Mouse (Mus musculus): Measurements from ENCODE around the gene Tmem106b. TPM values are rescaled to one million over a fixed set of nuclear protein-coding genes. Genes with fewer than 3 reads are reported as not detected.

Tmem106b gene
- 16.1 and 20.0 TPM in 2 replicates for polyA plus RNA-seq (2014; fragmentation: Nextera tagmentation; extraction: Ambion mirVana)

- Histone ChIP-seq H3K27me3 (replicated peaks; ENCODE audit: control insufficient read depth, insufficient read depth, low read length) (no peaks in the 10 kb centered on the region), H3K4me2 (peak within 1 kb of the TSS; percentile 81), H3K27ac (ENCODE audit: low read depth, low read length) (peak within 1 kb of the TSS; percentile 34; the same call in 1 of the 2 replicates), H3K9me3 (ENCODE audit: control insufficient read depth, low read length) (no peaks in the 10 kb centered on the region), H3K4me3 (ENCODE audit: low read depth, low read length) (peak within 1 kb of the TSS; percentile 95), H3K36me3 (ENCODE audit: control insufficient read depth, insufficient read depth, low read length) (no peaks in the 10 kb centered on the region), H3K4me1 (replicated peaks; ENCODE audit: control insufficient read depth, insufficient read depth, low read length) (peaks cover 5% of the 10 kb centered on the region), H3K9ac (ENCODE audit: low read depth, low read length) (peak within 1 kb of the TSS; percentile 86)
- ATAC-seq (replicated peaks; ENCODE audit: low FRiP score) (peak; percentile 99), DNase-seq (ENCODE audit: low spot score) (peak; percentile 90)
- 2% methylated on average over 61 of the region's 61 CpGs for WGBS
Measured at GRCm38 (mm10) chr6:13069302-13070146, at the start of gene Tmem106b. TSS of gene Tmem106b (plus strand) at chr6:13069759.

- H3K27ac ChIP-seq (ENCODE audit: low read depth, low read length): no peak overlapping the region
- no peaks in the 10 kb centered on the region for H3K4me1 ChIP-seq (replicated peaks; ENCODE audit: control insufficient read depth, insufficient read depth, low read length)
- H3K36me3 ChIP-seq (ENCODE audit: control insufficient read depth, insufficient read depth, low read length): no peaks in the 10 kb centered on the region
- no peak overlapping the region for H3K4me2 ChIP-seq
- no peak overlapping the region for H3K9ac ChIP-seq (ENCODE audit: low read depth, low read length)
- 45% methylated on average over 5 of the region's 5 CpGs for WGBS
- ATAC-seq (replicated peaks; ENCODE audit: low FRiP score) (no peak), DNase-seq (ENCODE audit: low spot score) (no peak)
- H3K9me3 ChIP-seq (ENCODE audit: control insufficient read depth, low read length): no peaks in the 10 kb centered on the region
- H3K27me3 ChIP-seq (replicated peaks; ENCODE audit: control insufficient read depth, insufficient read depth, low read length): no peaks in the 10 kb centered on the region
- H3K4me3 ChIP-seq (ENCODE audit: low read depth, low read length): no peak overlapping the region
Measured at GRCm38 (mm10) chr6:13021245-13022100, 48.1 kb upstream of the Tmem106b start.

GRCm38 (mm10) chr6:13030558-13030957 lies 39.0 kb upstream of the Tmem106b start:
- Histone ChIP-seq H3K36me3 (ENCODE audit: control insufficient read depth, insufficient read depth, low read length) (no peaks in the 10 kb centered on the region), H3K4me2 (no peak overlapping the region), H3K9ac (ENCODE audit: low read depth, low read length) (no peak overlapping the region), H3K4me1 (replicated peaks; ENCODE audit: control insufficient read depth, insufficient read depth, low read length) (no peaks in the 10 kb centered on the region), H3K4me3 (ENCODE audit: low read depth, low read length) (no peak overlapping the region), H3K9me3 (ENCODE audit: control insufficient read depth, low read length) (no peaks in the 10 kb centered on the region), H3K27ac (ENCODE audit: low read depth, low read length) (no peak overlapping the region), H3K27me3 (replicated peaks; ENCODE audit: control insufficient read depth, insufficient read depth, low read length) (no peaks in the 10 kb centered on the region)
- ATAC-seq (replicated peaks; ENCODE audit: low FRiP score) (no peak), DNase-seq (ENCODE audit: low spot score) (no peak)

- H3K36me3 ChIP-seq (ENCODE audit: control insufficient read depth, insufficient read depth, low read length): no peaks in the 10 kb centered on the region
- H3K4me2 ChIP-seq: no peak overlapping the region
- no peak overlapping the region for H3K9ac ChIP-seq (ENCODE audit: low read depth, low read length)
- ATAC-seq (replicated peaks; ENCODE audit: low FRiP score) (no peak), DNase-seq (ENCODE audit: low spot score) (no peak)
- H3K4me3 ChIP-seq (ENCODE audit: low read depth, low read length): no peak overlapping the region
- no peaks in the 10 kb centered on the region for H3K4me1 ChIP-seq (replicated peaks; ENCODE audit: control insufficient read depth, insufficient read depth, low read length)
- H3K27me3 ChIP-seq (replicated peaks; ENCODE audit: control insufficient read depth, insufficient read depth, low read length): no peaks in the 10 kb centered on the region
- H3K9me3 ChIP-seq (ENCODE audit: control insufficient read depth, low read length): no peaks in the 10 kb centered on the region
- no peak overlapping the region for H3K27ac ChIP-seq (ENCODE audit: low read depth, low read length)
- 66% methylated on average over 1 of the region's 1 CpGs for WGBS
Measured at GRCm38 (mm10) chr6:13030961-13031360, 38.6 kb upstream of the Tmem106b start.

- Histone ChIP-seq H3K4me3 (ENCODE audit: low read depth, low read length) (no peak overlapping the region), H3K4me1 (replicated peaks; ENCODE audit: control insufficient read depth, insufficient read depth, low read length) (no peaks in the 10 kb centered on the region), H3K4me2 (no peak overlapping the region), H3K9me3 (ENCODE audit: control insufficient read depth, low read length) (no peaks in the 10 kb centered on the region), H3K27ac (ENCODE audit: low read depth, low read length) (no peak overlapping the region), H3K27me3 (replicated peaks; ENCODE audit: control insufficient read depth, insufficient read depth, low read length) (no peaks in the 10 kb centered on the region), H3K36me3 (ENCODE audit: control insufficient read depth, insufficient read depth, low read length) (no peaks in the 10 kb centered on the region), H3K9ac (ENCODE audit: low read depth, low read length) (no peak overlapping the region)
- 75% methylated on average over 4 of the region's 4 CpGs for WGBS
- DNase-seq (ENCODE audit: low spot score): no peak
- ATAC-seq (replicated peaks; ENCODE audit: low FRiP score): no peak
Measured at GRCm38 (mm10) chr6:13052408-13053200, 17.0 kb upstream of the Tmem106b start.

GRCm38 (mm10) chr6:13061276-13062039 lies 8.1 kb upstream of the Tmem106b start:
- Histone ChIP-seq H3K4me1 (replicated peaks; ENCODE audit: control insufficient read depth, insufficient read depth, low read length) (no peaks in the 10 kb centered on the region), H3K27me3 (replicated peaks; ENCODE audit: control insufficient read depth, insufficient read depth, low read length) (no peaks in the 10 kb centered on the region), H3K36me3 (ENCODE audit: control insufficient read depth, insufficient read depth, low read length) (no peaks in the 10 kb centered on the region), H3K4me2 (no peak overlapping the region), H3K9ac (ENCODE audit: low read depth, low read length) (no peak overlapping the region), H3K9me3 (ENCODE audit: control insufficient read depth, low read length) (no peaks in the 10 kb centered on the region), H3K4me3 (ENCODE audit: low read depth, low read length) (no peak overlapping the region), H3K27ac (ENCODE audit: low read depth, low read length) (no peak overlapping the region)
- ATAC-seq (replicated peaks; ENCODE audit: low FRiP score) (no peak), DNase-seq (ENCODE audit: low spot score) (no peak)

- no peak overlapping the region for H3K4me2 ChIP-seq
- H3K4me3 ChIP-seq (ENCODE audit: low read depth, low read length): no peak overlapping the region
- ATAC-seq (replicated peaks; ENCODE audit: low FRiP score) (no peak), DNase-seq (ENCODE audit: low spot score) (no peak)
- WGBS: 70% methylated on average over 4 of the region's 4 CpGs
- no peak overlapping the region for H3K27ac ChIP-seq (ENCODE audit: low read depth, low read length)
- H3K36me3 ChIP-seq (ENCODE audit: control insufficient read depth, insufficient read depth, low read length): no peaks in the 10 kb centered on the region
- no peaks in the 10 kb centered on the region for H3K27me3 ChIP-seq (replicated peaks; ENCODE audit: control insufficient read depth, insufficient read depth, low read length)
- H3K9me3 ChIP-seq (ENCODE audit: control insufficient read depth, low read length): no peaks in the 10 kb centered on the region
- H3K9ac ChIP-seq (ENCODE audit: low read depth, low read length): no peak overlapping the region
- no peaks in the 10 kb centered on the region for H3K4me1 ChIP-seq (replicated peaks; ENCODE audit: control insufficient read depth, insufficient read depth, low read length)
Measured at GRCm38 (mm10) chr6:13062063-13062462, 7.5 kb upstream of the Tmem106b start.
